Mouse (Mus musculus): Measurements from ENCODE around the gene Lama1. TPM values are rescaled to one million over a fixed set of nuclear protein-coding genes. Genes with fewer than 3 reads are reported as not detected.
"Not testable (repeated sequence)": the region's sequence is repeated elsewhere in the genome, so short reads cannot be mapped to it uniquely, and the experiment has no call there.

Gene Lama1
- polyA plus RNA-seq, 1 experiment from 2014 or later: 24.8 TPM

DNA sequence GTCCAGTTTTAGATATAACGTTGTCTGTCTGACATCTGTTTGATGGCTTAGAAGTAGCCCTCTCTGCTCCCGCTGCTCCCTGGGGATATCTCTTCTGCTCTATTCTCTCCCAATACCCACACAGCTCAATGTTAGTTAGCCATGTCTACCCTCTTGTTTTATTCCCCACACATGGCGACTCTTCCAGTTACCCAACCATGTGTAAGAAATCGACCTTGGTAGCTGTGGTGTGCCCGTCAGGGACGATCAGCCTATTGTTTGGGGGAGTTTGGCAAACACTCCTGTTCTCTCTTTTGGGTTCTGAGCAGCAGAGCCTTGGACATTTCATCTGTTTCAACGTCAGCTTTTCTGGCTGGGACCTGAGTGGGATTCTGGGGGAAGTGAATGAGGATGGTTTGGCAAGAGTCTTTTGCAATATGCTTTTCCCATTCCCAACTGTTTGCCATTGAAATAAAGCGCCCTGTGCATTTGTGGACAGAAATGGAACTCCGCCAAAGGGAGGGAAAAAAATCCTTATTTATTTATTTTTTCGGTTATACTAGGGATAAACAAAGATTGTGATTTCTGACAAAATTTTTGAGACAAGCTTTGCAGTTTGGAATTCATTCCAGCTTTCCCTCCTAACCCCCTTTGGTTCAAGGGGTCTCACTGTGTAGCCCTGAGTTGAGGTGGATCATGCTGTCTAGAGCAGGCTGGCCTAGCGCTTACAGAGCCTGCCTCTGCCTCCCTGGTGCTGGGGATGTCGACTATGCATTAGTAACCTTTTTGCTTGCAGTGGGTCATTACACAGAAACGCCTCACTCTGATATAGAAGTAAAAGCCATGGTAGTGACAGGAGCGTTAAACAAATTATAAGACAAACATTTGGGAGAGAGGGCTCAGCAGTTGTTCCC lies 26.4 kb downstream of the Lama1 start:
- no peak overlapping the region for H3K9ac ChIP-seq
- ATAC-seq (ENCODE audit: low FRiP score, low read depth): no peak
- H3K4me3 ChIP-seq: no peak overlapping the region
- no peaks in the 10 kb centered on the region for H3K27me3 ChIP-seq (replicated peaks)
- H3K4me1 ChIP-seq: peaks cover 16% of the 10 kb centered on the region
- no peaks in the 10 kb centered on the region for H3K9me3 ChIP-seq
- WGBS: 72% methylated on average over 14 of the region's 14 CpGs
- H3K27ac ChIP-seq: no peak overlapping the region
- H3K4me2 ChIP-seq (replicated peaks): no peak overlapping the region
- peaks cover 15% of the 10 kb centered on the region; the same call in 1 of the 2 replicates for H3K36me3 ChIP-seq

DNA sequence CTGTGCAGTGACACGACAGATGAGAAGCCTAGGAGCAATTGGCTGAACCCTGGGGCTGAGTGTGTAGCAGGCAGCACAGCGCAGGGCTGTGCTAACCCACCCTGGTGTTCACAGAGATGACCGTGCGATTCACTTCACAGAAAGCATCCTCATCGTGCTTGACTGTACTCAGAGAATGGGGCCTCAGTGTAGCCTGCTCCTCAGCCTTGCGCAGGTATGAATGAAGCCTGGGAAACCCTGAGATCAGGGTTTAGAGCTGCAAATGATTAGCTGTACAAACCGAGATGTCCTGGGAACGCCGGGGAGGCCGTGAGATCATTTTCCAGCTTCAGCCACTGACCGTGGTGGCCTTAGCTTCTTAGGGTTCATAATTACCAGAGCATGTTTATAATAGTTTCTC lies 29.5 kb downstream of the Lama1 start:
- Histone ChIP-seq H3K36me3 (peaks cover 6% of the 10 kb centered on the region; the same call in 1 of the 2 replicates), H3K4me1 (peaks cover 16% of the 10 kb centered on the region), H3K9me3 (no peaks in the 10 kb centered on the region), H3K27ac (no peak overlapping the region), H3K4me2 (replicated peaks) (no peak overlapping the region), H3K27me3 (replicated peaks) (no peaks in the 10 kb centered on the region), H3K4me3 (no peak overlapping the region), H3K9ac (no peak overlapping the region)
- no peak for ATAC-seq (ENCODE audit: low FRiP score, low read depth)
- 88% methylated on average over 11 of the region's 11 CpGs for WGBS

DNA sequence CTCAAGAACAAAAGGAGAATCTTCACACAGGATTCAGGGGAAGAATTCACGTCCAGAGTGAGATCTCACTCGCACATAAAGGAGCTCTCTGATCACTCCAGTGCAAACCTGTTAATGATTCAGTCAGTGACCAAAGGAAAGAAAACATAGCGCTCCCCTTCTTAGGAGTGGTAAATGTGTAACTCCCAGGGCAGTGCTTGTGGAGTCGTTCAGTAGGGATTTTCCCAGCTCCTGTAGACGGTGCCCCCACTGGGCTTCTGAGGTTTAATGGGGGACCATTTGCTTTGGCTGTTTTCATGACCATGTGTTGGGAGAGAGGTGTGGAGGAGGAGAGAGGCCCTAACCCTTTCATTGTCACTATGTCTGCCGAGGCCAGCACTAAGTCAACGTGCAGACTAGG lies 31.7 kb downstream of the Lama1 start:
- Histone ChIP-seq H3K9me3 (no peaks in the 10 kb centered on the region), H3K9ac (no peak overlapping the region), H3K4me3 (no peak overlapping the region), H3K36me3 (peaks cover 6% of the 10 kb centered on the region; the same call in 1 of the 2 replicates), H3K4me2 (replicated peaks) (no peak overlapping the region), H3K27me3 (replicated peaks) (no peaks in the 10 kb centered on the region), H3K27ac (no peak overlapping the region), H3K4me1 (peaks cover 11% of the 10 kb centered on the region)
- WGBS: 24% methylated on average over 7 of the region's 7 CpGs
- no peak for ATAC-seq (ENCODE audit: low FRiP score, low read depth)

DNA sequence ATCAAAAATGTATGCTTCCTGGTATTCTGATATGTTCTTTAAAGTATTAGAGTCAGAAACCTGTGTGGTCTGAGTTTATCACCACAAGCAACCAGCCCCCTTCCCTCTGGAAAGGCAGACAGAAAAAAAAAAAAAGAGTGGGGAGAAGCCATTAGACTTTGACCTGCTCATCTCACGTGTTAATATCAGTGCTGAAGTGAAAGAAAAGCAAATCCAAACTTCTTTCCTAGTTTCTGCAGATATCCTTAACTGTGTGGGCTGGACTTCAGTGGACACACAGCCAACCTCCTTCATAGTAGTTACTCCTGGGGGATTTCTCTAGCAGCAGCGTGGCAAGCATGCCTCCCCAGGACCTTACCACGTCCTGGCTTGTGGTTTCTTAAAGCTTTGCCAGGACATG lies 34.0 kb downstream of the Lama1 start:
- Histone ChIP-seq H3K4me1 (no peaks in the 10 kb centered on the region), H3K4me2 (replicated peaks) (no peak overlapping the region), H3K27me3 (replicated peaks) (no peaks in the 10 kb centered on the region), H3K36me3 (peaks cover 19% of the 10 kb centered on the region), H3K27ac (no peak overlapping the region), H3K4me3 (no peak overlapping the region), H3K9me3 (no peaks in the 10 kb centered on the region), H3K9ac (no peak overlapping the region)
- no peak for ATAC-seq (ENCODE audit: low FRiP score, low read depth)
- 72% methylated on average over 3 of the region's 3 CpGs for WGBS

DNA sequence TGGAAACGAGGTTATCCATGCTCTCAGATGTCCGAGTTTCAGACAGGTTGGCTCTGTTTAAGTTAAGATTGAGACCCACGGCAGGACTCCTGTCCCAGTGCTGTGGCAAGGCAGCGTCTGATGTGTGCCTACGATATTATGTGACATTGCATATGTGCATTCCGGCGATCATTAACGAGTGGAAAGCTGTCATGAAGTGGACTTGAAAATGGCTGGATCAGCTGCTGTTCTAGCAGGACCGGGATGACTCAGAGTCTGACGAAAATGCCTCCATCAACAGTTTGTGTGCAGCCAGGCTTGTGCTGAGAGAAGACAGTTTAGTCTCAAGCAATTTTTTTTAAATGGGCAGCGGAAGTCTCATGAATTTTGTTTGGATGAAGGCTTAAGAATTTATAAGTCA lies 34.9 kb downstream of the Lama1 start:
- H3K9me3 ChIP-seq: no peaks in the 10 kb centered on the region
- H3K4me3 ChIP-seq: no peak overlapping the region
- no peak overlapping the region for H3K4me2 ChIP-seq (replicated peaks)
- WGBS: 94% methylated on average over 11 of the region's 11 CpGs
- peaks cover 16% of the 10 kb centered on the region for H3K36me3 ChIP-seq
- H3K9ac ChIP-seq: no peak overlapping the region
- H3K27me3 ChIP-seq (replicated peaks): no peaks in the 10 kb centered on the region
- H3K27ac ChIP-seq: no peak overlapping the region
- H3K4me1 ChIP-seq: no peaks in the 10 kb centered on the region
- no peak for ATAC-seq (ENCODE audit: low FRiP score, low read depth)

DNA sequence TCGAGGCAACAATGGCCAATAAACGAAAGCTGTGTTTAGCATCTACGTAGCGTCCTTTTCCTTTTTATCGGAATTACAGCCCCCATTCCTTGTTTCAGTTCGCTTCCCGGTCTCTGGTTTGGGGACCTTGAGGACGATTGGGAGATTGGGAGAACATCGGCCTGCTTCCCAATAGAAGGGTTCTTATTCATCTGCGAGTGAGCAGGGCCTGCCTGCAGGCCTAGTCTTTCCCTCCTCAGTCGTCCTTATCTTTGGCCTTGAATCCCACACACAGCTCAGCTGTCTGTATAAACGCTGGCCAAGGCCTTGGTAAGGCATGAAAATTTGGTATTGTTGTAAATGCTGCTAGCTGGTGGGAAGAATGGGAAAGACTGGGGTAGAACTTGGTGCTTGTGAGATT lies 36.5 kb downstream of the Lama1 start:
- WGBS: 85% methylated on average over 12 of the region's 12 CpGs
- peaks cover 28% of the 10 kb centered on the region for H3K36me3 ChIP-seq

DNA sequence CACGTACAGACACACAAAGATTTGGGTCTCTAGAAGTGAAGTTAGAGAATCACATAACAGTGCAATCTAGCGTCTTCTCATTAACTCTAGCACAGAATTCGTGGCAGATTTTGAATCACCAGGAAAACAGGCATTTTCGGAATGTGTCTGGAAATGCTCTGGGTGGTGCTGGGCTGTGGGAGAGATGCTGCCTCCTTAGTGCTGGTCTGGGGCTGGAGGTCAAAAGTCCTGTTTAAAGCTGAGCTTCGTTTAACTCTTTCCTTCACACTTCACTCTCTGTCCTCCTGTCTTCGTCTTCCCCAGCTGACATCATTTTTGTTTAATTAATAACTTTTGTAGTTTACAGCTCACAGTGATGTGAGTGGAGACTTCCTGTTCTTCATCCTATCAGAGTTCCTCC lies 38.7 kb downstream of the Lama1 start:
- WGBS: 86% methylated on average over 6 of the region's 6 CpGs
- no peak overlapping the region for H3K27ac ChIP-seq
- H3K4me2 ChIP-seq (replicated peaks): no peak overlapping the region
- peaks cover 39% of the 10 kb centered on the region for H3K36me3 ChIP-seq
- ATAC-seq (ENCODE audit: low FRiP score, low read depth): no peak
- no peaks in the 10 kb centered on the region for H3K9me3 ChIP-seq
- H3K9ac ChIP-seq: no peak overlapping the region
- no peaks in the 10 kb centered on the region for H3K4me1 ChIP-seq
- H3K27me3 ChIP-seq (replicated peaks): no peaks in the 10 kb centered on the region
- no peak overlapping the region for H3K4me3 ChIP-seq

More for the DNA sequence above, 36.5 kb downstream of the Lama1 start:
- no peaks in the 10 kb centered on the region for H3K9me3 ChIP-seq
- no peaks in the 10 kb centered on the region for H3K4me1 ChIP-seq
- H3K27me3 ChIP-seq (replicated peaks): no peaks in the 10 kb centered on the region
- H3K4me3 ChIP-seq: no peak overlapping the region
- no peak overlapping the region for H3K4me2 ChIP-seq (replicated peaks)
- H3K27ac ChIP-seq: no peak overlapping the region
- no peak overlapping the region for H3K9ac ChIP-seq
- no peak for ATAC-seq (ENCODE audit: low FRiP score, low read depth)

DNA sequence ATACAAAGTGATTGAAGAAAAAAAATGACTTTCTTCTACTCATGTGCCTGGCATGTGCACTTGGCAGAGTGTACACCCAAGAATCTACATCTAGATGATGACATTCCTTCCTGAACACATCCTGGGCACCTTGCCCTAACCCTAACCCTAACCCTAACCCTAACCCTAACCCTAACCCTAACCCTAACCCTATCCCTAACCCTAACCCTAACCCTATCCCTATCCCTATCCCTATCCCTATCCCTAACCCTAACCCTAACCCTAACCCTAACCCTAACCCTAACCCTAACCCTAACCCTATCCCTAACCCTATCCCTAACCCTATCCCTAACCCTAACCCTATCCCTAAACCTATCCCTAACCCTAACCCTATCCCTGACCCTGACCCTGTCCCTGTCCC lies 44.2 kb downstream of the Lama1 start:
- ATAC-seq (ENCODE audit: low FRiP score, low read depth); H3K27ac ChIP-seq; H3K27me3 ChIP-seq (replicated peaks); H3K4me2 ChIP-seq (replicated peaks); H3K4me3 ChIP-seq; H3K9ac ChIP-seq; H3K9me3 ChIP-seq; H3K4me1 ChIP-seq: not testable (repeated sequence)
- H3K36me3 ChIP-seq: peaks cover 42% of the 10 kb centered on the region

DNA sequence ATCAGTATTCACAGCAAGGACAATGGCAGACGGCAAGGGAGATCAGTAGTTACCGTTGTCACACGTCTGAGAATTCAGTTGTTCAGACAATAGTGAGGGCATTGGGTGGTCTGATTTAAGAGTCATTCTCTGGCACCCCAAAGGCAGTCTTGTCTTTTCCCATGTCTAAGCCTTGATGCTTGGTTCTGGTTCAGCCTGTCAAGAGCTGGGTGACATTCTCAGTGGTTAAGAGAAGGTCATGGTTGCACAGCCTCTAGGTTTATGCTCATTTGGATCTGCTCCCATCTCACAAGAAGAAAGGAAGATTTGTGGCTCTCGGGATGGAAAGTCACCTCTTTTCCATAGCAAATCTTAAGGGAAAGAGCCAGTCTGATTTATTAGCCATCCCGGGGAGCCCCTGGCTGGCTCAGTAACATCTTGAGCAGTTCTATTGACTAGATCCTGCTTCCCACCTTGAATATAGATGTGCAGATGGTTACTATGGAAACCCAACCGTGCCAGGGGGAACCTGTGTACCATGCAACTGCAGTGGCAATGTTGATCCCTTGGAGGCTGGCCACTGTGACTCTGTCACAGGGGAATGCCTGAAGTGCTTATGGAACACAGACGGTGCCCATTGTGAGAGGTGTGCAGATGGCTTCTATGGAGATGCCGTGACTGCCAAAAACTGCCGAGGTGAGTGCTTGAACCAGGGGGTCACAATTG lies 67.3 kb downstream of the Lama1 start:
- 44% methylated on average over 9 of the region's 9 CpGs for WGBS
- ATAC-seq (ENCODE audit: low FRiP score, low read depth): peak; percentile 93

DNA sequence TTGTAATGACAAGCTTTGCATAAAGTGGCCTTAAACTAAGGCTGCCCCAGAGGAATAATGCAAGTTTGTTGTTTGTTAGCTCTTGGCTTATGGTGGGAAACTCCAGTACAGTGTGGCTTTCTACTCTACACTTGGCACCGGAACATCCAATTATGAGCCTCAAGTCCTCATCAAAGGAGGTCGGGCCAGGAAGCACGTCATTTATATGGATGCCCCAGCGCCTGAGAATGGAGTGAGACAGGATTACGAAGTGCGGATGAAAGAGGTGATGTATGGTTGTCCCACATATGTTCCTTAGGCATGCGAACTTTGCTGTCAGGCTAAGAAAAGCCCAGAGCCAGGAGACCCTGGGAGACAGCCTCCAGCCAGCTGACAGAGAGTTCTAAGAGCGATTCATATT lies 76.5 kb downstream of the Lama1 start:
- Histone ChIP-seq H3K9ac (no peak overlapping the region), H3K36me3 (peaks cover 63% of the 10 kb centered on the region), H3K9me3 (no peaks in the 10 kb centered on the region), H3K27ac (no peak overlapping the region), H3K4me1 (no peaks in the 10 kb centered on the region), H3K27me3 (replicated peaks) (no peaks in the 10 kb centered on the region), H3K4me3 (no peak overlapping the region), H3K4me2 (replicated peaks) (no peak overlapping the region)
- ATAC-seq (ENCODE audit: low FRiP score, low read depth): peak; percentile 78
- WGBS: 46% methylated on average over 8 of the region's 8 CpGs

More for the DNA sequence above, 67.3 kb downstream of the Lama1 start:
- no peak overlapping the region for H3K4me3 ChIP-seq
- H3K9ac ChIP-seq: no peak overlapping the region
- H3K9me3 ChIP-seq: no peaks in the 10 kb centered on the region
- no peaks in the 10 kb centered on the region for H3K27me3 ChIP-seq (replicated peaks)
- peaks cover 42% of the 10 kb centered on the region for H3K36me3 ChIP-seq
- H3K4me1 ChIP-seq: 0 out of 2 replicates have a peak, but pooled peaks cover 4% of the 10 kb centered on the region
- no peak overlapping the region for H3K4me2 ChIP-seq (replicated peaks)
- H3K27ac ChIP-seq: no peak overlapping the region

DNA sequence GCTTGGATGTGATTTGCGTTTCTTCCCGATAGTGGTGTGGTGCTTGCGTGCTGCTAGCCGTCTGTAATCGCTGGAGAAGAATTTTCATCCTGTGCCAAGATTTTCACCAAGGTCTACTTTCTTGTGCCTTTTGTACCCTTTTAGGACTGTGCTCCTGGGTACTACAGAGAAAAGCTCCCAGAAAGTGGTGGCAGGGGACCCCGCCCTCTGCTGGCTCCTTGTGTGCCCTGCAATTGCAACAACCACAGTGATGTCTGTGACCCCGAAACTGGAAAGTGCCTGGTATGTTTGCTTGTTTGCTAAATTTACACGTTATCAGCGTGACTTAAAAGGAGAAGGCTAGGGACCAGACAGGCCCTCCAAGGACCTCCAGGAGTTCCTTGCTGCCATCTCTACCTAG lies 79.7 kb downstream of the Lama1 start:
- H3K36me3 ChIP-seq: peaks cover 62% of the 10 kb centered on the region
- no peaks in the 10 kb centered on the region for H3K4me1 ChIP-seq
- H3K4me3 ChIP-seq: no peak overlapping the region
- H3K9ac ChIP-seq: no peak overlapping the region
- no peaks in the 10 kb centered on the region for H3K9me3 ChIP-seq
- no peak for ATAC-seq (ENCODE audit: low FRiP score, low read depth)
- no peaks in the 10 kb centered on the region for H3K27me3 ChIP-seq (replicated peaks)
- H3K27ac ChIP-seq: no peak overlapping the region
- no peak overlapping the region for H3K4me2 ChIP-seq (replicated peaks)
- WGBS: 74% methylated on average over 9 of the region's 9 CpGs

DNA sequence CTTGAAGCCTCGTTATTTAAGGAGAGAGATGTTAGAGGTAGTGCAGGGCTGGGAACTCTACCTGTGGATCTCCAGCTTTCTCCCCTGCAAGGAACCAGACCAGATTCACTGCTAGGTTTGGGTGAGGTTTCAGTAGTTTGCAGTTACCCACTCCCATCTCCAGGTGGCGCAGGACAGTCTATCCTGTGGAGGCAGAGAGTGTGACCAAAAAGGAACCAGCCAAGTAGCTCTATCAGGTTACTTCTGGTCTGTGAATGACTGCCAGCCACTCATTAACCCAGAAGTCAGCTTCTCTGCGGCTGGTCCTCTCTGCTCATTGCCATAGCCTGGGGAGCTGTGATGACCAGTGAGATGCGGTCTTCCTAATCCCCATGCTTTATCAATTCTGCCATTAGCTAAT lies 82.8 kb downstream of the Lama1 start:
- 57% methylated on average over 4 of the region's 4 CpGs for WGBS
- no peaks in the 10 kb centered on the region for H3K9me3 ChIP-seq
- no peaks in the 10 kb centered on the region for H3K27me3 ChIP-seq (replicated peaks)
- no peak overlapping the region for H3K27ac ChIP-seq
- H3K9ac ChIP-seq: no peak overlapping the region
- no peak; the same call in 1 of the 2 replicates for ATAC-seq (ENCODE audit: low FRiP score, low read depth)
- no peak overlapping the region for H3K4me2 ChIP-seq (replicated peaks)
- H3K4me1 ChIP-seq: no peaks in the 10 kb centered on the region
- peaks cover 77% of the 10 kb centered on the region for H3K36me3 ChIP-seq
- no peak overlapping the region for H3K4me3 ChIP-seq

All from neural tube, embryonic 12.5 days (tissue).